Mouse (Mus musculus) G1E (cell line): ENCODE results near the gene Yjefn3. TPM values are rescaled to one million over a fixed set of nuclear protein-coding genes. Genes with fewer than 3 reads are reported as not detected.

Experiments used
- ATAC-seq: 2 replicates; pipeline ENCODE4 v1.8.0; 2016; ENCODE audit warnings: mild to moderate bottlenecking; ENCODE audit not compliant: insufficient number of reproducible peaks, poor library complexity, low FRiP score, severe bottlenecking; ENCODE audit errors: extremely low read depth
- DNase-seq: peaks from one replicate; pipeline ENCODE4 v3.0.0; 2012; ENCODE audit warnings: low spot score
- H3K27me3 ChIP-seq: 2 replicates; pipeline ENCODE4 v1.6.1; 2012; ENCODE audit warnings: mild to moderate bottlenecking, low read length, inconsistent platforms; ENCODE audit not compliant: insufficient read depth
- H3K36me3 ChIP-seq: replicated peaks from 2 replicates; pipeline ENCODE3; 2012; ENCODE audit warnings: mild to moderate bottlenecking, inconsistent platforms
- H3K4me1 ChIP-seq: 2 replicates; pipeline ENCODE4 v1.6.1; 2012; ENCODE audit warnings: low read depth, low read length, inconsistent platforms, mixed read lengths; ENCODE audit not compliant: insufficient read depth
- H3K4me3 ChIP-seq: 2 replicates; pipeline ENCODE4 v1.5.1; 2012; ENCODE audit warnings: low read depth, mild to moderate bottlenecking, inconsistent platforms, low read length, moderate library complexity, mixed read lengths
- H3K9me3 ChIP-seq: replicated peaks from 2 replicates; pipeline ENCODE4 v1.6.1; 2012; ENCODE audit warnings: inconsistent platforms
- CTCF ChIP-seq: IDR thresholded peaks from 2 replicates; pipeline ENCODE4 v1.5.1; 2012; ENCODE audit warnings: low read depth, low read length, inconsistent platforms, mixed read lengths
- GATA1 ChIP-seq: IDR thresholded peaks from 2 replicates; pipeline ENCODE4 v1.6.1; 2012; ENCODE audit warnings: borderline replicate concordance, low read length, inconsistent platforms, mixed read lengths
- GATA2 ChIP-seq: IDR thresholded peaks from 2 replicates; pipeline ENCODE4 v1.6.1; 2012; ENCODE audit warnings: low read depth, low read length, inconsistent platforms, borderline replicate concordance
- POLR2AphosphoS5 ChIP-seq: IDR thresholded peaks from 2 replicates; pipeline ENCODE4 v1.6.1; 2012; ENCODE audit warnings: low read depth, low read length, inconsistent platforms; ENCODE audit not compliant: insufficient replicate concordance
- TAL1 ChIP-seq: conservative IDR thresholded peaks from 2 replicates; pipeline ENCODE4 v1.6.1; 2012; ENCODE audit warnings: low read depth, low read length, inconsistent platforms, mixed read lengths
- polyA plus RNA-seq: library from polyadenylated mRNA; stranded (reverse); fragments of >175 nt; gene quantifications from 2 replicates; pipeline ENCODE4 v1.2.3, GENCODE M21; 2012
- total RNA-seq, 2 experiments: library from RNA; stranded (forward) in 1 of 2; stranded (reverse) in 1 of 2; fragments of 200-1000 nt in 1 of 2; fragments of >200 nt in 1 of 2; fragmentation: Nextera tagmentation in 1 of 2; gene quantifications; 2 replicates each; pipeline ENCODE4 v1.2.3; 2014 to 2017

The Yjefn3 gene
- total and polyA plus RNA-seq, 3 experiments, result 1.8 to 2.1 TPM; not detected in 1

GRCm38 (mm10) chr8:69901484-69902162, 889 bp downstream of the Yjefn3 start:
- Histone ChIP-seq H3K4me1 (peaks cover 61% of the 10 kb centered on the region), H3K9me3 (peaks cover 16% of the 10 kb centered on the region), H3K27me3 (peaks cover 5% of the 10 kb centered on the region; the same call in 1 of the 2 replicates), H3K4me3 (peak overlapping the region; percentile 85), H3K36me3 (peaks cover 52% of the 10 kb centered on the region)
- TF ChIP-seq CTCF (0 out of 2 replicates have a peak, but pooled peaks have one; percentile 42), TAL1 (no peak)
- ATAC-seq (peak; percentile 86), DNase-seq (peak; percentile 88)

GRCm38 (mm10) chr8:69900895-69901451, 1.5 kb downstream of the Yjefn3 start:
- no peak for ATAC-seq
- peaks cover 57% of the 10 kb centered on the region for H3K4me1 ChIP-seq
- DNase-seq, result peak; percentile 46

GRCm38 (mm10) chr8:69899876-69900275, 2.6 kb downstream of the Yjefn3 start:
- no peak for DNase-seq
- Histone ChIP-seq H3K36me3 (peaks cover 60% of the 10 kb centered on the region), H3K4me3 (no peak overlapping the region; the same call in 1 of the 2 replicates), H3K4me1 (peaks cover 58% of the 10 kb centered on the region), H3K9me3 (peaks cover 16% of the 10 kb centered on the region), H3K27me3 (peaks cover 5% of the 10 kb centered on the region; the same call in 1 of the 2 replicates)
- ATAC-seq, result no peak
- TF ChIP-seq GATA1 (no peak), CTCF (no peak), POLR2AphosphoS5 (no peak), TAL1 (no peak), GATA2 (no peak)

More at GRCm38 (mm10) chr8:69900895-69901451, 1.5 kb downstream of the Yjefn3 start:
- H3K9me3 ChIP-seq, result peaks cover 16% of the 10 kb centered on the region
- TF ChIP-seq TAL1, result no peak
- no peak for TF ChIP-seq GATA1
- TF ChIP-seq GATA2, result no peak
- no peak for TF ChIP-seq CTCF
- H3K27me3 ChIP-seq, result peaks cover 5% of the 10 kb centered on the region; the same call in 1 of the 2 replicates
- peak overlapping the region; percentile 85 for H3K4me3 ChIP-seq
- peaks cover 52% of the 10 kb centered on the region for H3K36me3 ChIP-seq

GRCm38 (mm10) chr8:69897857-69898256, 4.7 kb downstream of the Yjefn3 start:
- Histone ChIP-seq H3K4me1 (peaks cover 48% of the 10 kb centered on the region), H3K4me3 (no peak overlapping the region), H3K36me3 (peaks cover 79% of the 10 kb centered on the region), H3K9me3 (peaks cover 10% of the 10 kb centered on the region), H3K27me3 (peaks cover 5% of the 10 kb centered on the region; the same call in 1 of the 2 replicates)
- no peak for TF ChIP-seq TAL1
- TF ChIP-seq POLR2AphosphoS5, result no peak
- TF ChIP-seq CTCF, result no peak
- TF ChIP-seq GATA1, result no peak
- no peak for TF ChIP-seq GATA2
- no peak for DNase-seq
- no peak for ATAC-seq

GRCm38 (mm10) chr8:69895772-69896451, 6.6 kb downstream of the Yjefn3 start:
- peaks cover 35% of the 10 kb centered on the region for H3K4me1 ChIP-seq
- DNase-seq (no peak), ATAC-seq (no peak)
- H3K9me3 ChIP-seq, result no peaks in the 10 kb centered on the region
- no peak overlapping the region for H3K4me3 ChIP-seq
- H3K27me3 ChIP-seq, result no peaks in the 10 kb centered on the region
- TF ChIP-seq POLR2AphosphoS5 (no peak), GATA2 (no peak), TAL1 (no peak), GATA1 (no peak), CTCF (no peak)
- H3K36me3 ChIP-seq, result peaks cover 85% of the 10 kb centered on the region

- peaks cover 87% of the 10 kb centered on the region for H3K36me3 ChIP-seq
- H3K27me3 ChIP-seq, result no peaks in the 10 kb centered on the region
- no peak overlapping the region for H3K4me3 ChIP-seq
- H3K4me1 ChIP-seq, result peaks cover 28% of the 10 kb centered on the region
- TF ChIP-seq POLR2AphosphoS5, result no peak
- no peak for TF ChIP-seq GATA1
- TF ChIP-seq TAL1, result no peak
- TF ChIP-seq CTCF, result no peak
- no peak for TF ChIP-seq GATA2
- no peaks in the 10 kb centered on the region for H3K9me3 ChIP-seq
- ATAC-seq (no peak), DNase-seq (no peak)
Measured at GRCm38 (mm10) chr8:69894836-69895332, 7.6 kb downstream of the Yjefn3 start.
